Mouse (Mus musculus) CD8-positive naive resting alpha-beta T cell, adult 2 months (primary cell): ENCODE results near the gene Ocln.
"Not testable (repeated sequence)": the region's sequence is repeated elsewhere in the genome, so short reads cannot be mapped to it uniquely, and the experiment has no call there.

Experiments used
- DNase-seq, 2 experiments: peaks; one replicate each; pipeline ENCODE4 v3.0.0; 2022; ENCODE audit warnings: low read depth in 2 of 2, low spot score in 2 of 2

The Ocln gene

DNA sequence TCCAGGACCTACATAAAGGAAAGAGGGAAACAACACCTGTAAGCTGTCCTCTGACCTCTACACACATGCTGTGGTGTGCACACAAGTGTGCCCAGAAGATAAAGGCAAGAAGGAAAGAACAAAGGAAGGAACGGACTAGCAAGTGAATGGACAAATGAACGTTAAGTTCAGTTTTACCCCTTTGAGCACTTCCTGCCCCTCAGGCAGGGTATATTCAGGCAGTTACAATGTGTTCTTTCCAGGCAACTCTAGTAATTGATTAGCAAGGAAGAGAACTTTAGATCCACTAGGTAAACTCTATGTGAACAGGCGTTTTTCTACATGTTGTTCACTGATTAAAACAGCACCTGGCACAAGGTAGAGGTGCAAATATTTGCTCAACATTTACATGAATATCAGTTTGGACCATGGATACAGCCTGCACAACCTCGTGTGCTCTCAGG is 8.3 kb downstream of the Ocln start:
- no peak for DNase-seq

GRCm38 (mm10) chr13:100543011-100543767 is 9.3 kb downstream of the Ocln start:
- DNase-seq, result no peak

DNA sequence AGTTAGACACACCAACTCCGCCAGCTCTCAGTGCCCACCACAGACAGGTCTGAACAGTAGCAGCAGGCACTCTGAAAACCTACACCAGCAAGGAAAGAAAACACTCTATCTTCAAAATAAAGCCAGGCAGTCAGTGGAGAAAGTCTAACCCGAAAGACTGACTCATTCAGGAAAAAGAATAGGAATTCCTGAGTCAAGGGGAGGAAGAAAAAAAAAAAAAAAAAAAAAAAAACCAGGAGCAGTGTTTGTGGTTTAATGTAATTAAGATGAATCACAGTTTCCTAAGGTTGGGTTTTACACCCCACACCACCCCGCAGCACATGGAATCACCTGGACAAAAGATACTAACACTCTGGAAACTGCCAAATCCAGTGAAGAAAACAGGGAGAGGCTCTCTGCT is 16.4 kb downstream of the Ocln start:
- DNase-seq, result no peak

DNA sequence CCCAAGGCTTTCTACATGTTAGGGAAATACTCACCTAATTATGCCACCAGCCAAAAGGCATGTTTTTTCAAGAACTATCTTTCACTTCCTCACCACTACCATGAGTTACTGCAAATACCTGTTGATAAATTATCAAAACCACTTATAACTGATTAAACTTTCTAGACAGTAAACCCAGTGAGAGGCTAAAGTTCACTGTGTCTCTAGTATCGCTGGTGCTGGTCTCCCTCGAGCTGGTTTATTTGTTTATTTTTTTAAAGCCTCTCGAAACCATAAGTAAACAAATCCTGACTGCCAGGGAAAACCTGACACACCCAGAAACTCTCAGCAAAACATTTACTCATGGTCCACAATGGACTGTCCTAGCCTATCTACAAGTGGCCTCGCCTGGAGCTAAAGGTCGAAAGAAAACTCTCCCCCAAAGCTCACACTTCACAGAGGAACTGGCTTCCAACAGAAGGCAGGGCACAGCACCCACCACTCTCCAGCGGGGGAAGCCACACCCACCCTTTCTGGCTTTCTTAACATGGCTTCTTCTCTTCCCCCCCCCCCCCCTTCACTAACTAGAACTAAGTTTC is 19.6 kb downstream of the Ocln start:
- no peak for DNase-seq

DNA sequence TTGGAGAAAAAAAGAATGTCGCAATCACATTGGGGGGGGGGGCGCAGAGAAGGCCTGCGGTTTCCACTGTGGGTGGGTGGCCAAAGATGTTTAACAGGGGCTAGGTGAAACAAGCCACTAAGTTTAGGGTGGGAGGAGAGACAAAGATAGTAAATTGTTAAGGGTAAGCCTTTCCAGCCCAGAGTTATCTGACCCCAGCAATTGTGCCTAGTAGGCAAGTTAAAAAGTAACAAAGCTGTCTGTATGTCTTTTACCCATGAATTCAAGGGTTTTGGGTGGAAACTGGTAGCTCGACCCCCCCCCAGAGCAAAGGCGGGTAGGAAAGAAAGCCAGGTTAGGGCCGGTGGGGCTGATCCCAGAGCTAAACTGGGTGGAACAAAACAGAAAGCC is 25.9 kb downstream of the Ocln start:
- no peak for DNase-seq

GRCm38 (mm10) chr13:100525935-100526648 is 26.4 kb downstream of the Ocln start:
- no peak for DNase-seq

- no peak for DNase-seq
Observed at GRCm38 (mm10) chr13:100524896-100525295, 27.6 kb downstream of the Ocln start.

DNA sequence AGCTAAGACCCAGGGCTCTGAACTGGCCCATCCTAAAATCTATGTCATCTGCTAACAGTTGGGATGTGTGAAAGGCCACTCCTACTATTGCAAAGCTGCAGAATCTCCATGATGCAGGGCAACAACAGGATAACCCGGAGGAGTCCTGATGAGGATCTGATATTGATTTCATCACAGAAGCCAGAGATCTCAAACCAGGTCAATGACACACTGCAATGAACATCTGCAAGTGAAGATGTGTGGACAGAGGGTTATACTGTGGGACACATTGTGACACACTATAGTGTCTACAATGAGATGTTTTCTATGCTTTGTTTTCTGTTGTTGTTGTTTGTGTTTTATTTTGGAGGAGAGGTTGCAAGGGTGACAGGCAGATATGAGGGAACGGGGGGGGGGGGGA is 28.8 kb downstream of the Ocln start:
- no peak for DNase-seq

- DNase-seq, result no peak
Observed at GRCm38 (mm10) chr13:100521724-100522591, 30.6 kb downstream of the Ocln start.

DNA sequence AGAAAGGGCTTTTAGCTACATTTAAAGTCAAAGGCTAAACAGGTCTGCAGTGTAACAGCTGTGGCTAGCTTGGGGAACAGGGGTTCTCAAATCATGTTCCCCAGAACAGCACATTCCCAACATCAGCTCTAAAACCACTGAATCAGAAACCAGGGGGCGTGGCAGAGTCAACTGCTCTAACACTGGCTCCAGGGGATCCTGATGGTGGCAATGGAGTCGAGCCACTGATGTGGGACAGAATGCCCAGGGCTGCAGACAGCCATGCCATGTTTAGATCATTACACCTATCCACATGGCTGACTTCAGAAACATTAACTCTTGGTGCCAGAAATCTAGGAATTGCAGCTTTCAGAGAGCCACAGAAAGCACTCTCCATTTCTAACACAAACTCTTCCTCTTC is 33.4 kb downstream of the Ocln start:
- DNase-seq, result no peak

DNA sequence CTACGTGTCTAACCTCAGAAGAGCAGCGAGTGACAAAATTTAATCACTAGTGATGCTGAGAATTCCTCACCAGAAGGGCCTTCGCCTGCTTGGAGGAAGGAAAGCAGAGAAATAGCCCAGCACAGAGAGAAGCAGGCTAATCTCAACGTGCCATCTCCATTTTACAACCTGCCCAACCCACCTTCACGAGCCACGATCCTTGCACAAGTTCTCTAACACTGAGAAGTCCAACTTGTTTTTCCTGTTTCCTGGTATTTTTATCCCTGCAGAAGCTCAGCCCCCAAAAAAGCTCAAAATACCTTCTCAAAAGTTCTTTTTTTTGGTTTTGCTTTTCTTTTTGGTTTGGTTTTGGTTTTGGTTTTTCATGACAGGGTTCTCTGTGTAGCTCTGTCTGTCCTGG is 34.3 kb downstream of the Ocln start:
- no peak for DNase-seq

- no peak for DNase-seq
Observed at GRCm38 (mm10) chr13:100517652-100518153, 34.8 kb downstream of the Ocln start.

- DNase-seq, result no peak
Observed at GRCm38 (mm10) chr13:100516213-100517105, 36.1 kb downstream of the Ocln start.

GRCm38 (mm10) chr13:100512792-100513191 is 39.7 kb downstream of the Ocln start:
- no peak for DNase-seq

- no peak for DNase-seq
Observed at GRCm38 (mm10) chr13:100511860-100512364, 40.6 kb downstream of the Ocln start.

DNA sequence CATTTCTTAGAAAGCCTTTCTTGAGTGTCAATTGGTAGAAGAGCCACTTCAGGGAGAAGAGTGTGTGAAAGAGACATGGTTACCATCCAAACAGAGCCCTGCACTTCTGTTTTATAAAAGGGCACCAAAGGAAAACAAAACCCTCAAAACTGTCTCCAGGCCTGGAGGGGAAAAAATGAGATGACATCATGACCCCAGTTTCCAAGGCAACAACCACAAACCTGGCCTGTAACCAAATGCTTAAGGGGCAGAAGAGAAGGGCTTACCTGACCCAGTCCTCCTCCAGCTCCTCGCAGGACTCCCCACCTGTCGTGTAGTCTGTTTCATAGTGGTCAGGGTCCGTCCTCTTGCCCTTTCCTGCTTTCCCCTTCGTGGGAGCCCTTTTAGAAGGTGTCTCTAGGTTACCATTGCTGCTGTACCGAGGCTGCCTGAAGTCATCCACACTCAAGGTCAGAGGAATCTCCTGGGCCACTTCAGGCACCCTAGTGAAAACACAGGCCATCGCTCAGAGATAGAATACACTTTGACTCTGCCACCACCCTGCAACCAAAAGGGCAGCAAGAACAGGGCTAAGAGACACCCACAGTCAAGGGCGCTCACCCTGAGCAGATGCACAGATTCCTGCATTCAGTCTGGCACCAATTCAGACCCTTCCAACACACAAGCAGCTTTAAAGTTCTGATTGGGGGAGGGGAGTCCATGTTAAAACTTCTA is 41.2 kb downstream of the Ocln start:
- no peak for DNase-seq

DNA sequence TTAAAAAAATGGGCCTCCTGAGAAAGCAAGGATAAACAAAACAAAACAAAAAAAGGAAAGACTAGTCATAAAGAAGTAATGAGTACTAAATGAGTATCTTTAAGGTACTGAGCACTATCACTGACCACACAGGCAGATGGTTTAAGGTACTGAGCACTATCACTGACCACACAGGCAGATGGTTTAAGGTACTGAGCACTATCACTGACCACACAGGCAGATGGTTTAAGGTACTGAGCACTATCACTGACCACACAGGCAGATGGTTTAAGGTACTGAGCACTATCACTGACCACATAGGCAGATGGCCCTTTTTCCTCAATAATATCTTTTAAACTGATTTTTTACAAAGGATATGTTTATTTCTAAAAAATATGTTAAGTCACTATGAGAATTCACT is 52.9 kb downstream of the Ocln start:
- DNase-seq, result not testable (repeated sequence)

DNA sequence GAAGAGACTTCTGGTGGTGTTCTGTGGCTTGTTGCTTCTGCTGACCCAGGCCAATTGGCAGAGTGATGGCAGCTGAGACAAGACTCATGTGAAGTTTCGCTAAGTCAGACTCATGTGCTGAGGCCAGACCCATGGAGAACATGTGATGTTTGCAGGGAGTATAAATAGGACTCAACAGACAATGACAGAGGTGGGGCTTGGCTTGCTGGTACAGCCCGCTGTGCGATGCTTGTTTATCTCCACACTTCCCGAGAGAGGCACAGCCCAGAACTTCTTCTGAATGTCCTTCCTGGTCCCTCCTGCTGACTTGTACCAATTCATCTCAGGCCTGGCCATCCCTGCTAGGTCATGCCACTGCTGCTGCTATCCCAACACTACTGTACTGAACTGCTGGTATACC is 57.2 kb downstream of the Ocln start:
- DNase-seq, result no peak

DNA sequence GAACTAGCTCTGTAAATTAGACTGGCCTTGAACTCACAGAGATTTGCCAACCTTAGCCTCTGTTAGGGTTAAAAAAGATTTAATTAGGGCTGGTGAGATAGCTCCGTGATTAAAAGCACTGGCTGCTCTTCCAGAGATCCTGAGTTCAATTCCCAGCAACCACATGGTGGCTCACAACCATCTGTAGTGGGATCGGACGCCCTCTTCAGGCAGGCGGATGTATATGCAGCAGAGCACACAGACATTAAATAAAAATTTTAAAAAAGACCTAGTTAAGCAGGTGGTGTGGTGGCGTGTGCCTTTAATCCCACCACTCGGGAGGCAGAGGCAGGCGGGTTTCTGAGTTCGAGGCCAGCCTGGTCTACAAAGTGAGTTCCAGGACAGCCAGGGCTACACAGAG is 58.1 kb downstream of the Ocln start:
- DNase-seq, result not testable (repeated sequence)
